Mouse (Mus musculus): ENCODE results near the gene Kat2a.

Kat2a gene

GRCm38 (mm10) chr11:100710528-100710927, 1.7 kb downstream of the Kat2a start:
- DNase-seq (ENCODE audit: low spot score in 2 of 2): no peak

DNA sequence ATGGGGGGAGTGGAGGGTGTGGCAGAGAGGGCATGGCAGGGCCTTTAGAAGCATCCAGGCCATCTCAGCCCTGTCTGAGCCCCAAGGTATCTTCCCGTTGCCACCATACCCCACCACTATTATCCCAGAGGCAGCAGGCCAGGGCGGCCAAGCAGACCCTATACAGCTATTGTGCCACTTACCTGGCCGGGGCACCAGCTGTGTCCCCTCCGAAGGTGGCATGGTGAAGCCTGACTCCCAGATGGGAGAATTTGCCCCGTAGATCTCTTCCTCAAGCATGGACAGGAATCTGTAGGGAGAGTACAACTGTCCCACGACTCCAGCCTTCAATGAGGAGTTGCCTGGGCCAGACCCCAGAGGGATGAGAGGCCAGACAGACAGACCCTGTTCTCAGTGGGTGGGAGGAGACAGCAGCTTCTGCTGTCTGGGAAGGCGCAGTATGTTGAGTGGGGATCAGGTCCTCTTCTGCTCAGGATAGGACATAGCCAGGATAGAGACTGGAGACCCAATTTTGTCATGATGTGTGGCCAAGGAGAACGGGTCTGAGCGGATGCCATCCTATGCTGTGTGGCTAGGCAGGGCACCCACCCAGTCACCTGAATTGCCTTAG, 3.0 kb downstream of the Kat2a start:
- DNase-seq (ENCODE audit: low spot score in 2 of 2): no peak

GRCm38 (mm10) chr11:100705095-100705747, 7.0 kb downstream of the Kat2a start:
- DNase-seq (ENCODE audit: low spot score in 2 of 2): no peak

GRCm38 (mm10) chr11:100703851-100704531, 8.3 kb downstream of the Kat2a start, which contains the start of gene Dhx58:
Dhx58 (minus strand) TSS chr11:100704271.
- DNase-seq (ENCODE audit: low spot score in 2 of 2): no peak

DNA sequence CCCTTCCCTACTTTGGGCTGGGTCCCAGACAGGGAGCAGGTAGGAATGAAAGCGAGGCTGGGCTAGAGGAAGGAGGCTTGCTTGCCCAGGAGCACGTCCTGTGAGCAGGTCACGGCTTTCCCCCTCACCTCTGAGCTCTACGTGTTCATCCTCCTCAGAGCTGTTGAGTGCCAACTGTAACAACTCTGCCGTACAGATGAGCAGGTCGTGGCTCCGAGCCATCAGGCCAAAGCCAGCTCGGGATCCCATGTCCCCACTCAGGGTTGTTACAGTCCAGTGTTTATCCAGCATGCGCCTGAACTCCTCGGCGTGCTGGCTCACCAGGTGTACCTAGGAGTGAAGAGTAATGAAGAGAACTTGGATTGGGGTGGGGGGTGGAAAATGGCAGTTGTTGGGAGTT, 8.9 kb downstream of the Kat2a start:
- no peak for DNase-seq (ENCODE audit: low spot score in 2 of 2)

DNA sequence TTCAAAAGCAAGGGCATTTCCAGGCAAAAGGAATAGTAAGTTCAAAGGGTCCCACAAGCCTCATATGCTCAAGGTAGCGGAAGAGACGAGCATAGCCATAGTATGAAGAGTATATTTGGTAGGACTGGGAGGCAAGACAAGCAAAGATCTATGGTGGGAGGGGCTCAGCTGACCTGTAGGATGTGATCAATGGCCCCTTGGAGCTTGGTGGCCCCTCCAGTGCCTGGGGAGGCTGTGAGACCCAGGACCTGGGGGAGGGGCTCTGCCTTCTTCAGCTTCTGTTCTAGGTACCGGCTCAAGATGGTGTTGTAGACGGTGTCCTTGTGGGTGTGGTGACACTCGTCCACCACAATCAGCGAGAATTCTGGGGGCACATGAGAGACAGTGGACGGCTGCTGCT, 9.4 kb downstream of the Kat2a start:
- no peak for DNase-seq (ENCODE audit: low spot score in 2 of 2)

DNA sequence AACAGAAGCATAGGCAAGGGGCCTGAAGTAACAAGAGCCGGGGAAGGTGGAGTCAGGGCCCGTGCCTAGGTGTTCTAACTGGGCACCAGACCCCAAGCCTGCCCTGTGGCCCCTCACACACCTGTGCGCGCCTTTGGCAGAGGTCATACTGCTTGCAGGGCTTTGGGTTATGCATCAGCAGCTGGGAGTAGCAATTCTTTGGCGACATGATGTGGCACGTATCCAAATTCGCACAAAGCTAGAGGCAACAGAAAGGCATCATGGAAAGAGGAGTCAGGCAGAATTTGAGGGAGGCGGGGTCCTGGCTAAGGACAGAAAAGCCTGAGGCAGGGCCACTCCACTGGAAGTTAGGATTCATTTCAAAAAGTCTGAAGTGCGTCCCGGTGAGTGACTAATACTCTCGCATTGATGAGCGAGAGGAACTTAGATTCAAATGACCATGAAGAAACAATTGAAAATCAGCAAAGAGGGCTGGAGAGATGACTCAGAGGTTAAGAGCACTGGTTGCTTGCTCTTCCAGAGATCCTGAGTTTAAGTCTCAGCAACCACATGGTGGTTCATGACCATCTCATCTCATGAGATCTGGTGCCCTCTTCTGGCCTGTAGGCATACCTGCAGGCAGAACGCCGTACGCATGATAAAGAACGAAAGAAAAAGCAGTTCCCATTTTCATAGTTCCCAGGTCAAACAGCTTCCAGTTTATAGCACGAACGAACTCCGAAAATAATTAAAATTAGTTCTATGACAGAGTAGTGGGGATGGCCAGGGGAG, 10.0 kb downstream of the Kat2a start:
- peak in 1 of 2 experiments; percentile 63 for DNase-seq (ENCODE audit: low spot score in 2 of 2)

DNA sequence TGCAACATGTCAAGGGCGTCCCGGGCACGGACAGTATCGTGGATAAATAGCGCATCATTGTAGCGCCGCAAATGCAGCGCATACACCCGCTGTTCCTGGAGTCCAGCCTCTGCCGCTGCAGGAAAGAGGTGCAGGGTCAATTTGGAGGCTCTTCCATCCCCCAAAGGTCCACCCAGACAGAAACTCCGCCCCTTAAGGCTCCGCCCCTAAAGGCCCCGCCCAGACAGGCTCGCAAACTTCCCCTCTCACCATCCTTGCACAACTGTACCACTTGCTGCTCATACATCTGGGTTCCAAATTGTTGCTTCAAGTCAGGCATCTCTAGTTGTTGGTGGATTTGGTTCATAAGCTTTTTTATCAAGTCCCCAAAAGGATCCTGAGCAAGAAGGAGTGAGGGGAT, 11.0 kb downstream of the Kat2a start:
- DNase-seq (ENCODE audit: low spot score in 2 of 2): no peak

- DNase-seq (ENCODE audit: low spot score in 2 of 2): no peak
Measured at GRCm38 (mm10) chr11:100700710-100701109, 11.6 kb downstream of the Kat2a start.

DNA sequence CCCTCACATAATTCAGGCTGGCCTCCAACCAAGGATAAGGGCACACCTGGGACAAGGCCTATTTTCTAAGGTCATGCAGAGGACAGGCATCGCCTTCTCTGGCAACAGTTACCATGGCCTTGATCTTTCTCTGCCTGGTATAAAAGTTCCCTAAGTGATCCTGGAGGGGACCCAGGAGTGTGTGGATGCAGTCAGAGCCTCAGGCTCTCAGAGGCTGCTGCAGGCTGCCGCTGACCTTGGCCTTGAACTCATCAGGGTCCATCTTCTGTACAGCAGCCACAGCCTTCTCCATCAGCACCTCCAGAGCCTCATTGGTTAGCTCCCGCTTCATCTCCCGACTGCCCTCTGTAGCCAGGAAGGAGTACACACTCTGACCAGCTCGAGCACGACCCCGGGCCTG, 14.3 kb downstream of the Kat2a start:
- DNase-seq (ENCODE audit: low spot score in 2 of 2): no peak

DNA sequence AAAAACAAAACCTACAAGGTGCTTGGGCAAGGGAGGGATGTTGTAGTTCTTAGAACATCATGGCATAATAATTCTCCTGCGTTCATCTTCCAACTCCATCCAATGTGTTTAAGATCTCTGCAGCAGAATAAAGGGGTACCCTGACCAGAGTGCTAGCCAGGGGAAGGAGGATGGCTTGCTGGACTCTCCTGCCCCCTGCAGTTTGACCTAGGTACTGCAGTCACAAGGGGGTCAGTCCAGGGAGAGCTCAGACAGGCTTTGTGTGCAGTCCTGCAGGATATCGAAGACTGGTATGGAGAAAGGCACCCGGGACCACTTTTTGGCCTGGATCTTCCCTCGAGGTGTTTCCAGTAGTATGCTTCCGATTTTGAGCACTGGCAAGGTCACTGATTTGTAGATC, 17.3 kb downstream of the Kat2a start:
- DNase-seq (ENCODE audit: low spot score in 2 of 2): peak in 1 of 2 experiments; percentile 77

DNA sequence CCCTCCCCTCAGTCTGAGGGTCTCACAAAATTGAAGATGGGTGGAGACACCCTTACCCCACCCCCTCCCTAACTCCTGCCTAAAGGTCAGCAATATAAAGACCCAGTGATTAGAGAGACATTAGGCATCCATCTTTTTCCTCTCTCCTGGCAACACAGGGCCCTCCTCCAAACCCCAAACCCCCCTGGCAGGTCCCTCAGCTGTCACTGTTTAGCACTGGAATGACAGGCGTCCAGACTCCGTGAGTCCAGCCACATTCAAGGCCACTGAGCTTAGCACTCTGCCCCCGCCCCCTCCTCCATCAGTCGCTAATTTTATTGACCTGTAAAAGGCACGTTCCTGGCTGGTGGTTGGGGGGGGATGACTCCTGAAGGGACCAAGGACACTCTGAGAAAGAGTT, 19.1 kb downstream of the Kat2a start:
- DNase-seq (ENCODE audit: low spot score in 2 of 2): no peak

DNA sequence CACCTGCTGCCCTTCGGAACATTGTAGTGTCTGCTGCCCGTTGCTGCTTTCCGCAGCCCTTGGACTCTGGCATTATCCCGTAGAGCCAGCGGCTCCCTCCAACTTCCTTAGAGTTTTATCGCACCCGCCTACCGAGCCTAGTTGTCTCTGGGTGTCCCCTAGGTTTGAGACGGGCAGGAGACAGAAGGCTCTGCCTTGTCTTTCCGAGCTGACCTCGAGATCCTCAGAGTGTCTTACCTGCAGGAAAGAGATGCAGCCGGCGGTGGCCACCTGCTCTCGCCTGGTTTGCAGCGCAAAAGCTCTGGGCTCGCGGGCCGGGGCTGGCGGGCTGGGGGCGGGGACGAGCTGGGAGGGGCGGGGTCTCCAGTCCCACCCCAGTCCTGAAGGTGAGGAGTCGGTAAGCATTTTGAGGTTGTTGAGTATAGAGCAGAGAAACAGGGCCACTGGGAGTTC, 20.1 kb downstream of the Kat2a start, which contains the start of gene Zfp385c:
Gene Zfp385c (minus strand): TSS at position 292 of the 453 bp plus-strand sequence.
- no peak for DNase-seq (ENCODE audit: low spot score in 2 of 2)

- no peak for DNase-seq (ENCODE audit: low spot score in 2 of 2)
Measured at GRCm38 (mm10) chr11:100690389-100690788, 21.9 kb downstream of the Kat2a start.

- no peak for DNase-seq (ENCODE audit: low spot score in 2 of 2)
Measured at GRCm38 (mm10) chr11:100688443-100688842, 23.8 kb downstream of the Kat2a start.

GRCm38 (mm10) chr11:100687265-100687664, 25.0 kb downstream of the Kat2a start:
- DNase-seq (ENCODE audit: low spot score in 2 of 2): no peak

DNA sequence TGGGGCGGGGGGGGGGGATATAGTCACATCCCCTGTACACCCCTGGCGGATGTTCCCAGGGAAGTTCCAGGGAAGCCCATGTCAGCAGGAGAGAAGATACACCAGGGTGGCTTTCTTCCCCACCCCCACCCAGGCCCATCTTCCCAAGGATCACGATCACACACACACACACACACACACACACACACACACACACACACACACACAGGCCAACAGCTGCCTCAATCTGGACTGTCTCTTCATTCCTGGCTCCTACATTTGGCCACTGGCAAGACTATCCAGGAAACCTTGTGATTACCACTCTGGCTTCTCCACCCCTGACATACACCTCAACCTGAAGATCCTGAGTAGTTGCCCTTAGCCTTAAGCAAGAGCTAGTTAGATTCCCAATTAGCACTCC, 26.9 kb downstream of the Kat2a start:
- no peak for DNase-seq (ENCODE audit: low spot score in 2 of 2)

DNA sequence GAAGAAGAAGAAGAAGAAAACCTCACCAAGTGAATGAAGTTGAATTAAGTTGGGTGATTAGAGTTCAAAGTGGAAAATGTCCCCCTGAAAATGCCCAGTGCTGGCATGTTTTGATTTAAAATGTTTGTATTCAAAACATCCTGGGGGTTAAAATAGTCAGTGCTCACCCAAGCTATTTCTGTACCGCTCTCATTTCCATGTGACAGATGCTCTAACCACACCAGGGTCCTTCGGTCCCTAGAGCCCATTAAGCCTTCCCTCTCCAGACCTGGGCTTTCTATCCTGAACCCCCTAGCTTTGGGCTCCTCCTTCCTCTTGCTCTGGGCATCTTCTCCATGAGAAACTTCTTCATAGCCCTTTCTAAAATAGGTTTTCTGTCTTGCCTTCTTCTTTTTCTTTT, 28.2 kb downstream of the Kat2a start:
- no peak for DNase-seq (ENCODE audit: low spot score in 2 of 2)

GRCm38 (mm10) chr11:100682526-100682925, 29.7 kb downstream of the Kat2a start:
- no peak for DNase-seq (ENCODE audit: low spot score in 2 of 2)

DNA sequence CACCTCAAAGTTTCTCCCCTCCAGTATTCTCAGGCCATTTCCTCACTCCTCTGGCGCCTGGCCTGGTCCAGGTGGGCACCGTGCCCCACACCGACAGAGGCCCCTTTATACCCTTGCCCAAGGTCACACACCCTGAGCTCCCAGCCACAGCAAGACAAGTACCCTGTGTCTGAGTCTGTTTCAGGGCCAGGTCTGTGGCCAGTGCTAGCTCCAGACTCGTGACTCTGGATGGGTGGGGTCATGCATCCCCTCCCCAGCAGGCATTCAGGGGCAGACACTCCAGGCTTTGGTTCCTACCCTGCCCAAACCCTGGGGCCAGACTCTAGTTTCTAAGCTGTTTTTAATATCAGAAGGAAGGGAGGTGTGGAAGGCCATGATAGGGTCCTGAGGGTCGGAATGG, 30.4 kb downstream of the Kat2a start:
- DNase-seq (ENCODE audit: low spot score in 2 of 2): no peak

DNA sequence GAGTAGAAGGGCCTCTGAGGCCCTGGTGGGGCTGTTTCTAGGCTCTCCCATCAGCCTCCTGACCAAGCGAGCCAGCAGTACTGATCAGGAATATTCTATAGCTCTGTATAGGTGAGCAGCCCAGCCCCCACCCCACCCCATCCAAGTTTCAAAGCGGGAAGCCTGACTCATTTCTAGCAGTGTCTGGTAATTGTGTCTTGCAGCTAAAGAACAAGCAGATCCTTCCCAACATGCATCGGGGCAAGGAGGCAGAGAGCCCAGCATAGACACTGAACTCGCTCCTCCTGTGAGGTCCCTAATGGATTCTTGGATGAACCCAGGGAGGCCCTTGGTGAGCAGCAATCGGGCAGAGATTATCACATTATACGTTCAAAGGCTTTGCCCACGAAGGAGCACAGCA, 34.5 kb downstream of the Kat2a start:
- DNase-seq (ENCODE audit: low spot score in 2 of 2): no peak

DNA sequence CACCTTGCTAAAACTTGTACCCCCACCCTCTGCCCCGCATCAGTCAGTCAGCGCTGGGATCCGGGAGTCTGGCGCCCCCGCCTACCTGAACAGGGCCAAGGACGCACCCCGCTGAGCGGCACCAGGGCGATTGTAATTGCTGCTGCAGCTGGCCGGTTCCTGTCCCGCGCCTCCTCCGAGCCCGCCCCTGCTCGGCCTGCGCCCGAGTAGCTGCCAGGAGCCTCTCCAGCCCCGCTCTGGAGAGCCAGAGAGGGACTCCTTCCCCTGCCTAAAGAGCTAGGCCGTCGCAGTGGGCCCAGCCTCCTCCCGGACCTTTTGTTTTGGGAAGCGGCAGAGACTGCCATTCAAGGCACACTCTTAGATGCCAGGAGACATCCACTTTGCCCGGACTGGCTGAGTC, 39.1 kb downstream of the Kat2a start:
- no peak for DNase-seq (ENCODE audit: low spot score in 2 of 2)
